Mouse (Mus musculus): ENCODE results near the gene Cdca8.

Gene Cdca8

GRCm38 (mm10) chr4:124959062-124959461 is 20.0 kb upstream of the Cdca8 start:
- in situ Hi-C loops (cut with MboI; ENCODE audit: unreplicated experiment in 2 of 2): loop anchor here in 1 of 2 experiments (25.0 kb wide), 1 partner anchor 1003 kb away; no protein-coding TSS in a partner anchor

- in situ Hi-C loops (cut with MboI; ENCODE audit: unreplicated experiment in 2 of 2): loop anchor here in 1 of 2 experiments (25.0 kb wide), 1 partner anchor 1005 kb away; no protein-coding TSS in a partner anchor
Measured at GRCm38 (mm10) chr4:124957284-124957683, 18.2 kb upstream of the Cdca8 start.

- in situ Hi-C loops (cut with MboI; ENCODE audit: unreplicated experiment in 2 of 2): loop anchor here in 1 of 2 experiments (25.0 kb wide), 1 partner anchor 1009 kb away; no protein-coding TSS in a partner anchor
Measured at GRCm38 (mm10) chr4:124953546-124953945, 14.4 kb upstream of the Cdca8 start.

- in situ Hi-C loops (cut with MboI; ENCODE audit: unreplicated experiment in 2 of 2): loop anchor here in 1 of 2 experiments (25.0 kb wide), 1 partner anchor 1011 kb away; no protein-coding TSS in a partner anchor
Measured at GRCm38 (mm10) chr4:124951036-124951433, 11.9 kb upstream of the Cdca8 start.

GRCm38 (mm10) chr4:124950181-124951035 is 11.3 kb upstream of the Cdca8 start:
- in situ Hi-C loops (cut with MboI; ENCODE audit: unreplicated experiment in 2 of 2): loop anchor here in 1 of 2 experiments (25.0 kb wide), 1 partner anchor 1012 kb away; no protein-coding TSS in a partner anchor

- in situ Hi-C loops (cut with MboI; ENCODE audit: unreplicated experiment in 2 of 2): loop anchor here in 1 of 2 experiments (10.0 kb wide), 1 partner anchor 1015 kb away; no protein-coding TSS in a partner anchor
Measured at GRCm38 (mm10) chr4:124949488-124949887, 10.4 kb upstream of the Cdca8 start.

- in situ Hi-C loops (cut with MboI; ENCODE audit: unreplicated experiment in 2 of 2): loop anchor here (5.0 to 10.0 kb wide), 4 partner anchors 77 to 1020 kb away; no protein-coding TSS in a partner anchor
Measured at GRCm38 (mm10) chr4:124944961-124945360, 5.8 kb upstream of the Cdca8 start.

- in situ Hi-C loops (cut with MboI; ENCODE audit: unreplicated experiment in 2 of 2): loop anchor here (5.0 to 10.0 kb wide), 4 partner anchors 79 to 1021 kb away; no protein-coding TSS in a partner anchor
Measured at GRCm38 (mm10) chr4:124943781-124944180, 4.7 kb upstream of the Cdca8 start.

- in situ Hi-C loops (cut with MboI; ENCODE audit: unreplicated experiment in 2 of 2): loop anchor here (5.0 to 10.0 kb wide), 4 partner anchors 79 to 1022 kb away; no protein-coding TSS in a partner anchor
Measured at GRCm38 (mm10) chr4:124943022-124943421, 3.9 kb upstream of the Cdca8 start.

GRCm38 (mm10) chr4:124936613-124937471 is 2.3 kb downstream of the Cdca8 start, which contains the start of gene 9930104L06Rik:
9930104L06Rik (plus strand) TSS chr4:124937048.
- in situ Hi-C loops (cut with MboI; ENCODE audit: unreplicated experiment in 2 of 2): no loop called here

GRCm38 (mm10) chr4:124928102-124928501 is 11.0 kb downstream of the Cdca8 start:
- in situ Hi-C loops (cut with MboI; ENCODE audit: unreplicated experiment in 2 of 2): loop anchor here in 1 of 2 experiments (10.0 kb wide), 1 partner anchor 243 kb away; no protein-coding TSS in a partner anchor

GRCm38 (mm10) chr4:124905971-124906822 is 32.9 kb downstream of the Cdca8 start:
- in situ Hi-C loops (cut with MboI; ENCODE audit: unreplicated experiment in 2 of 2): no loop called here

- in situ Hi-C loops (cut with MboI; ENCODE audit: unreplicated experiment in 2 of 2): no loop called here
Measured at GRCm38 (mm10) chr4:124905417-124905816, 33.7 kb downstream of the Cdca8 start.

GRCm38 (mm10) chr4:124899906-124900305 is 39.2 kb downstream of the Cdca8 start:
- in situ Hi-C loops (cut with MboI; ENCODE audit: unreplicated experiment in 2 of 2): loop anchor here (25.0 kb wide), 2 partner anchors 712 to 763 kb away; no protein-coding TSS in a partner anchor

GRCm38 (mm10) chr4:124898428-124898827 is 40.7 kb downstream of the Cdca8 start:
- in situ Hi-C loops (cut with MboI; ENCODE audit: unreplicated experiment in 2 of 2): loop anchor here (25.0 kb wide), 2 partner anchors 714 to 761 kb away; no protein-coding TSS in a partner anchor

- in situ Hi-C loops (cut with MboI; ENCODE audit: unreplicated experiment in 2 of 2): loop anchor here (25.0 kb wide), 2 partner anchors 718 to 757 kb away; no protein-coding TSS in a partner anchor
Measured at GRCm38 (mm10) chr4:124894508-124895428, 44.3 kb downstream of the Cdca8 start.

GRCm38 (mm10) chr4:124893769-124894168 is 45.3 kb downstream of the Cdca8 start:
- in situ Hi-C loops (cut with MboI; ENCODE audit: unreplicated experiment in 2 of 2): loop anchor here (25.0 kb wide), 2 partner anchors 719 to 756 kb away; no protein-coding TSS in a partner anchor

GRCm38 (mm10) chr4:124890831-124891230 is 48.3 kb downstream of the Cdca8 start:
- in situ Hi-C loops (cut with MboI; ENCODE audit: unreplicated experiment in 2 of 2): loop anchor here (25.0 kb wide), 2 partner anchors 721 to 754 kb away; no protein-coding TSS in a partner anchor
